Mouse (Mus musculus): ENCODE results near the gene Grap. TPM values are rescaled to one million over a fixed set of nuclear protein-coding genes. Genes with fewer than 3 reads are reported as not detected.

Grap gene
- polyA plus RNA-seq, 1 experiment from 2014 or later = 6.0 TPM

GRCm38 (mm10) chr11:61679091-61679866 is 26.2 kb downstream of the Grap start:
- peaks cover 58% of the 10 kb centered on the region for H3K4me1 ChIP-seq
- no peak for DNase-seq (ENCODE audit: low spot score)
- H3K27me3 ChIP-seq (replicated peaks; ENCODE audit: low read depth, poor library complexity, severe bottlenecking) = peaks cover 34% of the 10 kb centered on the region
- no peaks in the 10 kb centered on the region for H3K36me3 ChIP-seq (replicated peaks)
- 68% methylated on average over 4 of the region's 4 CpGs for WGBS
- no peak overlapping the region for H3K4me3 ChIP-seq
- no peak overlapping the region for H3K27ac ChIP-seq (replicated peaks)
- H3K9me3 ChIP-seq = no peaks in the 10 kb centered on the region

GRCm38 (mm10) chr11:61683907-61684731 is 31.1 kb downstream of the Grap start, which contains the start of gene Fam83g:
Fam83g (plus strand) TSS chr11:61684091.
- Histone ChIP-seq H3K27me3 (replicated peaks; ENCODE audit: low read depth, poor library complexity, severe bottlenecking) (peaks cover 55% of the 10 kb centered on the region), H3K27ac (replicated peaks) (peak within 1 kb of the TSS; percentile 66; the same call in 1 of the 2 replicates), H3K4me3 (peak within 1 kb of the TSS; percentile 58), H3K36me3 (replicated peaks) (no peaks in the 10 kb centered on the region), H3K4me1 (peaks cover 48% of the 10 kb centered on the region), H3K9me3 (no peaks in the 10 kb centered on the region)
- WGBS = under 1% methylated on average over 76 of the region's 76 CpGs
- DNase-seq (ENCODE audit: low spot score) = peak; percentile 85

GRCm38 (mm10) chr11:61685119-61685725 is 32.2 kb downstream of the Grap start:
- Histone ChIP-seq H3K9me3 (no peaks in the 10 kb centered on the region), H3K36me3 (replicated peaks) (no peaks in the 10 kb centered on the region), H3K4me1 (peaks cover 40% of the 10 kb centered on the region), H3K4me3 (peak overlapping the region; percentile 58), H3K27ac (replicated peaks) (no peak overlapping the region), H3K27me3 (replicated peaks; ENCODE audit: low read depth, poor library complexity, severe bottlenecking) (peaks cover 51% of the 10 kb centered on the region)
- DNase-seq (ENCODE audit: low spot score) = no peak
- 73% methylated on average over 8 of the region's 8 CpGs for WGBS

GRCm38 (mm10) chr11:61686141-61686540 is 33.1 kb downstream of the Grap start:
- Histone ChIP-seq H3K27me3 (replicated peaks; ENCODE audit: low read depth, poor library complexity, severe bottlenecking) (peaks cover 51% of the 10 kb centered on the region), H3K4me3 (no peak overlapping the region), H3K4me1 (peaks cover 40% of the 10 kb centered on the region), H3K36me3 (replicated peaks) (no peaks in the 10 kb centered on the region), H3K27ac (replicated peaks) (no peak overlapping the region), H3K9me3 (no peaks in the 10 kb centered on the region)
- 65% methylated on average over 2 of the region's 2 CpGs for WGBS
- DNase-seq (ENCODE audit: low spot score) = no peak

- H3K4me3 ChIP-seq = no peak overlapping the region
- DNase-seq (ENCODE audit: low spot score) = no peak
Measured at GRCm38 (mm10) chr11:61686906-61687453, 33.9 kb downstream of the Grap start.

GRCm38 (mm10) chr11:61687595-61687994 is 34.5 kb downstream of the Grap start:
- Histone ChIP-seq H3K4me1 (peaks cover 40% of the 10 kb centered on the region), H3K9me3 (no peaks in the 10 kb centered on the region), H3K27me3 (replicated peaks; ENCODE audit: low read depth, poor library complexity, severe bottlenecking) (peaks cover 43% of the 10 kb centered on the region), H3K36me3 (replicated peaks) (no peaks in the 10 kb centered on the region), H3K4me3 (no peak overlapping the region), H3K27ac (replicated peaks) (no peak overlapping the region)
- 55% methylated on average over 2 of the region's 2 CpGs for WGBS
- peak; percentile 33 for DNase-seq (ENCODE audit: low spot score)

More at GRCm38 (mm10) chr11:61686906-61687453, 33.9 kb downstream of the Grap start:
- peaks cover 40% of the 10 kb centered on the region for H3K4me1 ChIP-seq
- H3K36me3 ChIP-seq (replicated peaks) = no peaks in the 10 kb centered on the region
- no peaks in the 10 kb centered on the region for H3K9me3 ChIP-seq
- 0 out of 2 replicates have a peak overlapping the region, but pooled peaks have one; percentile 12 for H3K27ac ChIP-seq (replicated peaks)
- H3K27me3 ChIP-seq (replicated peaks; ENCODE audit: low read depth, poor library complexity, severe bottlenecking) = peaks cover 49% of the 10 kb centered on the region
- 34% methylated on average over 10 of the region's 10 CpGs for WGBS

- no peaks in the 10 kb centered on the region for H3K9me3 ChIP-seq
- no peaks in the 10 kb centered on the region for H3K27me3 ChIP-seq (replicated peaks; ENCODE audit: low read depth, poor library complexity, severe bottlenecking)
- no peaks in the 10 kb centered on the region for H3K4me1 ChIP-seq
- no peak overlapping the region for H3K27ac ChIP-seq (replicated peaks)
- no peak overlapping the region for H3K4me3 ChIP-seq
- WGBS = 91% methylated on average over 5 of the region's 5 CpGs
- DNase-seq (ENCODE audit: low spot score) = no peak
- no peaks in the 10 kb centered on the region for H3K36me3 ChIP-seq (replicated peaks)
Measured at GRCm38 (mm10) chr11:61692996-61693395, 39.9 kb downstream of the Grap start.

GRCm38 (mm10) chr11:61698852-61699251 is 45.8 kb downstream of the Grap start:
- Histone ChIP-seq H3K36me3 (replicated peaks) (peaks cover 13% of the 10 kb centered on the region; the same call in 1 of the 2 replicates), H3K9me3 (no peaks in the 10 kb centered on the region), H3K27ac (replicated peaks) (no peak overlapping the region), H3K4me3 (no peak overlapping the region), H3K27me3 (replicated peaks; ENCODE audit: low read depth, poor library complexity, severe bottlenecking) (no peaks in the 10 kb centered on the region), H3K4me1 (peaks cover 20% of the 10 kb centered on the region)
- DNase-seq (ENCODE audit: low spot score) = no peak

GRCm38 (mm10) chr11:61699460-61699859 is 46.4 kb downstream of the Grap start:
- H3K4me3 ChIP-seq = no peak overlapping the region
- peaks cover 13% of the 10 kb centered on the region; the same call in 1 of the 2 replicates for H3K36me3 ChIP-seq (replicated peaks)
- WGBS = 81% methylated on average over 5 of the region's 5 CpGs
- no peak for DNase-seq (ENCODE audit: low spot score)
- H3K4me1 ChIP-seq = peaks cover 20% of the 10 kb centered on the region
- no peak overlapping the region; the same call in 1 of the 2 replicates for H3K27ac ChIP-seq (replicated peaks)
- H3K27me3 ChIP-seq (replicated peaks; ENCODE audit: low read depth, poor library complexity, severe bottlenecking) = no peaks in the 10 kb centered on the region
- H3K9me3 ChIP-seq = no peaks in the 10 kb centered on the region

- DNase-seq (ENCODE audit: low spot score) = no peak
- Histone ChIP-seq H3K4me1 (peaks cover 20% of the 10 kb centered on the region), H3K4me3 (no peak overlapping the region), H3K9me3 (no peaks in the 10 kb centered on the region), H3K27ac (replicated peaks) (no peak overlapping the region), H3K27me3 (replicated peaks; ENCODE audit: low read depth, poor library complexity, severe bottlenecking) (no peaks in the 10 kb centered on the region), H3K36me3 (replicated peaks) (peaks cover 13% of the 10 kb centered on the region; the same call in 1 of the 2 replicates)
- WGBS = 75% methylated on average over 4 of the region's 4 CpGs
Measured at GRCm38 (mm10) chr11:61699933-61700332, 46.9 kb downstream of the Grap start.

- 62% methylated on average over 5 of the region's 5 CpGs for WGBS
- peaks cover 20% of the 10 kb centered on the region for H3K4me1 ChIP-seq
- no peaks in the 10 kb centered on the region for H3K9me3 ChIP-seq
- no peak overlapping the region for H3K4me3 ChIP-seq
- no peak for DNase-seq (ENCODE audit: low spot score)
- H3K27ac ChIP-seq (replicated peaks) = no peak overlapping the region
- no peaks in the 10 kb centered on the region for H3K27me3 ChIP-seq (replicated peaks; ENCODE audit: low read depth, poor library complexity, severe bottlenecking)
- H3K36me3 ChIP-seq (replicated peaks) = peaks cover 13% of the 10 kb centered on the region; the same call in 1 of the 2 replicates
Measured at GRCm38 (mm10) chr11:61701696-61702095, 48.6 kb downstream of the Grap start.

- Histone ChIP-seq H3K27me3 (replicated peaks; ENCODE audit: low read depth, poor library complexity, severe bottlenecking) (no peaks in the 10 kb centered on the region), H3K9me3 (no peaks in the 10 kb centered on the region), H3K27ac (replicated peaks) (no peak overlapping the region), H3K4me1 (peaks cover 20% of the 10 kb centered on the region), H3K4me3 (no peak overlapping the region), H3K36me3 (replicated peaks) (peaks cover 13% of the 10 kb centered on the region)
- 94% methylated on average over 5 of the region's 5 CpGs for WGBS
- no peak for DNase-seq (ENCODE audit: low spot score)
Measured at GRCm38 (mm10) chr11:61702494-61702893, 49.4 kb downstream of the Grap start.

Measured in embryonic facial prominence, embryonic 10.5 days (tissue).